Mouse (Mus musculus) lung, postnatal 14 days (tissue): ENCODE results near the gene Spag16.

Source experiments
- DNase-seq: peaks from one replicate; pipeline ENCODE4 v3.0.0; 2021

Gene Spag16

GRCm38 (mm10) chr1:70518918-70519317, 692.1 kb downstream of the Spag16 start:
- DNase-seq, result no peak

GRCm38 (mm10) chr1:70527134-70527533, 700.4 kb downstream of the Spag16 start:
- no peak for DNase-seq

GRCm38 (mm10) chr1:70529771-70530170, 703.0 kb downstream of the Spag16 start:
- no peak for DNase-seq

- DNase-seq, result no peak
Measured at GRCm38 (mm10) chr1:70551839-70552238, 725.1 kb downstream of the Spag16 start.

- DNase-seq, result no peak
Measured at GRCm38 (mm10) chr1:70621805-70622204, 795.0 kb downstream of the Spag16 start.

- DNase-seq, result no peak
Measured at GRCm38 (mm10) chr1:70624803-70625460, 798.2 kb downstream of the Spag16 start.

- no peak for DNase-seq
Measured at GRCm38 (mm10) chr1:70652719-70653118, 825.9 kb downstream of the Spag16 start.

GRCm38 (mm10) chr1:70692529-70692928, 865.8 kb downstream of the Spag16 start:
- no peak for DNase-seq

GRCm38 (mm10) chr1:70700270-70700669, 873.5 kb downstream of the Spag16 start:
- no peak for DNase-seq

- DNase-seq, result no peak
Measured at GRCm38 (mm10) chr1:70703934-70704333, 877.2 kb downstream of the Spag16 start.

GRCm38 (mm10) chr1:70705821-70706220, 879.1 kb downstream of the Spag16 start:
- no peak for DNase-seq

GRCm38 (mm10) chr1:70725045-70725444, 898.3 kb downstream of the Spag16 start:
- no peak for DNase-seq

GRCm38 (mm10) chr1:70725655-70726066, 898.9 kb downstream of the Spag16 start, which contains the start of gene Vwc2l:
Gene Vwc2l, plus strand, starts transcription at chr1:70725715.
- DNase-seq, result peak; percentile 41
